Mouse (Mus musculus) CD8-positive naive resting alpha-beta T cell, adult 57 days (primary cell): Measurements from ENCODE around the gene Snx33. TPM values are rescaled to one million over a fixed set of nuclear protein-coding genes. Genes with fewer than 3 reads are reported as not detected.

ENCODE experiments used
- total RNA-seq: library from RNA; stranded (reverse); gene quantifications from one replicate; pipeline ENCODE4 v1.2.4, GENCODE M21; 2023

Snx33 gene
- 11.0 TPM for total RNA-seq

GRCm38 (mm10) chr9:56928041-56928811 lies at the start of gene Snx33:
TSS of gene Snx33 (minus strand) at chr9:56928371.

GRCm38 (mm10) chr9:56950414-56951400 lies 22.5 kb upstream of the Snx33 start, which contains the start of gene Snupn:
TSS of gene Snupn (plus strand) at chr9:56950878.

GRCm38 (mm10) chr9:56937223-56938160 lies 9.3 kb upstream of the Snx33 start, which contains the start of gene Imp3:
TSS of gene Imp3 (plus strand) at chr9:56937475.

Other genes starting within 250 kb of the Snx33 start
- gene Lingo1, start 131.9 kb downstream of the Snx33 start, total RNA-seq: not detected
- not detected for gene Odf3l1, start 63.7 kb downstream of the Snx33 start, total RNA-seq
- gene Cspg4, start 63.3 kb downstream of the Snx33 start, total RNA-seq: not detected
- 97.6 TPM for gene Imp3, start 9.1 kb upstream of the Snx33 start, total RNA-seq
- 7.8 TPM for gene Snupn, start 22.5 kb upstream of the Snx33 start, total RNA-seq
- gene Ptpn9, start 66.6 kb upstream of the Snx33 start, total RNA-seq: 8.1 TPM
- gene Sin3a, start 143.7 kb upstream of the Snx33 start, total RNA-seq: 101 TPM
- gene Man2c1, start 202.3 kb upstream of the Snx33 start, total RNA-seq: 159 TPM
- 38.6 TPM for gene Neil1, start 219.9 kb upstream of the Snx33 start, total RNA-seq
- gene Commd4, start 230.0 kb upstream of the Snx33 start, total RNA-seq: 82.2 TPM